Mouse (Mus musculus) embryo, embryonic 10 days (tissue): ENCODE measurements around the gene Hormad2.

Experiments
- DNase-seq: peaks from one replicate; pipeline ENCODE4 v3.0.0-alpha.2; 2015; ENCODE audit warnings: low spot score

The Hormad2 gene

GRCm38 (mm10) chr11:4302363-4302913, 138.5 kb downstream of the Hormad2 start:
- no peak for DNase-seq

GRCm38 (mm10) chr11:4300683-4301082, 140.2 kb downstream of the Hormad2 start:
- no peak for DNase-seq

GRCm38 (mm10) chr11:4299735-4300474, 141.0 kb downstream of the Hormad2 start:
- DNase-seq: no peak

GRCm38 (mm10) chr11:4299191-4299590, 141.7 kb downstream of the Hormad2 start:
- DNase-seq: peak; percentile 40

- DNase-seq: no peak
These were observed 142.3 kb downstream of the Hormad2 start for GRCm38 (mm10) chr11:4298615-4299014.

GRCm38 (mm10) chr11:4297753-4298152, 143.2 kb downstream of the Hormad2 start:
- no peak for DNase-seq

GRCm38 (mm10) chr11:4296610-4297275, 144.2 kb downstream of the Hormad2 start:
- DNase-seq: no peak
